Mouse (Mus musculus) frontal cortex, adult (tissue): ENCODE measurements around the gene Ppard.
"Not testable (repeated sequence)": the region's sequence is repeated elsewhere in the genome, so short reads cannot be mapped to it uniquely, and the experiment has no call there.

Experiments used
- ATAC-seq: cut with Nextera tagmentation; 2 replicates; pipeline ENCODE4 v1.9.2; 2017; ENCODE audit warnings: mild to moderate bottlenecking, moderate library complexity, mixed read lengths; ENCODE audit not compliant: low TSS enrichment

Ppard gene

DNA sequence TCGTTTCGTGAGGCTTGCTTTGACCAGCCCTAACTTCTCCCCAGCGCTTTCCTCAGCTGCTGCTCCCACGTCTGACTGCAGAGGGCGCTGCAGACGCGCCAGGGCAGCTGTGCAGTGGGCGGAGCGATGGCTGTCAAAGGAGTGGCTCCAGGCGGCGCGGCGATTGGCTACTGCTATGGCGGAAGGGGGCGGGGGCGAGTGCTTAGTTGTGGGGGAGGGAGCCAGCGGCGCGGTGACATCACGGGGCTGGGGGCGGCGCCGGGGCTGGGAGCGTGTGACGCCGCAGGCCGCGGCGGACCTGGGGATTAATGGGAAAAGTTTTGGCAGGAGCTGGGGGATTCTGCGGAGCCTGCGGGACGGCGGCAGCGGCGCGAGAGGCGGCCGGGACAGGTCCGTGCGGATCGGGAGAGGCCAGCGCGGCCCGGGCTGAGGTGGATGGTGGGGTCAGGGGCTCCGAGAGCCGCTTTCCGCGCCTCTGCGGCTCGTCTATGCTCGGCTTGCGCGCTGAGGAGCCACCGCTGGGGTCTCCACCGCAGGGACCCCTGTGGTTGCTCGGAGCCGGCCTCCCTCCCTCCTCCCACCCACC, at the start of gene Ppard:
TSS of gene Ppard (plus strand) at position 226 of the 586 bp plus-strand sequence.
- ATAC-seq = peak; percentile 91

DNA sequence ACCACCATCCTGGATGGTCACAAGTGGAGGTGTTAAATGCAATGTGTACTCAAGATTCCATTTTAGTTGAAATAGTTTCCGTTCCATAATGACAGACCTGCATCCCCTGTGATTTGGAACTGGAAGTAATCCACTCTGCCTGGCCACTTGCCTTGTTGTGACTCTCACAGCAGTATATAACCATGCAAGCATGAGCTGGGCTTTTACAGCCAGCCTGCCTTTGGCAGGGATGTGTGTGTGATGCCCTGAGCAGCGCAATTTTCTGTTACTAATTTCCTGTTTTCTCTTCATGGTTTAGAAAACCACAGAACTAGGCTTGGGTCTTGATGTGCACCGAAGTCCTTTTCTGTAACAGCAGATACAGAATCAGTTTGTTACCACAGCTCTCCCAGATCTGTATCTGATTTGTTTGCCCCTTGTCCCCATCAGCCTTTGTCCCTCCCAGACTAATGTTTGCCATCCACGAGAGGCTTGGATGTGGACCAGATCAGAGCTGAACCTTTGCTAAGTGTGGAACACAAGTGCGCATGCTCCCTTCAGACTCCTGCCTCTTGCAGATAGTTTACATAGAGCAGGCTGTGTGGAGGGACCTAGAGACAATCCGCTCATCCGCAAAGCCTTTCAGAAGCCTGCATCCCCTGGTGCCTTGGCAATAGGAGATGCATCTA, 47.4 kb upstream of the Ppard start:
- ATAC-seq = no peak

DNA sequence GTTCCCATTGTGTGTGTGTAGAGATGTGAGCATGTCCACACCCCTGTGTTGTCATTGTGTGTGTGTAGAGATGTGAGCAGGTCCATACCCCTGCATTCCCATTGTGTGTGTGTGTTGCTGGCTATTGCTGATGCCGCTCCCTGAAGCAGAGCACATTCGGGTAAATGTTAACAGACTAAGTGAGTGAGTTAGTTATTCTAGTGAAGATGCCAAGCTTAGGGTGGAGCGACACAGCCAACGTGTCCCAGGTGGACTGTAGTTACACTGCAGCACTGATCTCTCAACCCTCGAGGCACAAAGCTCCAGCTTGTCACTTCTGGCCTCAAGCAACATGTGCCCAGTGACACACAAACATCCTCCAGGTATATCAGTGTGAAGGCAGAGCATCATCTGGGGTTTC, 44.2 kb upstream of the Ppard start:
- no peak for ATAC-seq

DNA sequence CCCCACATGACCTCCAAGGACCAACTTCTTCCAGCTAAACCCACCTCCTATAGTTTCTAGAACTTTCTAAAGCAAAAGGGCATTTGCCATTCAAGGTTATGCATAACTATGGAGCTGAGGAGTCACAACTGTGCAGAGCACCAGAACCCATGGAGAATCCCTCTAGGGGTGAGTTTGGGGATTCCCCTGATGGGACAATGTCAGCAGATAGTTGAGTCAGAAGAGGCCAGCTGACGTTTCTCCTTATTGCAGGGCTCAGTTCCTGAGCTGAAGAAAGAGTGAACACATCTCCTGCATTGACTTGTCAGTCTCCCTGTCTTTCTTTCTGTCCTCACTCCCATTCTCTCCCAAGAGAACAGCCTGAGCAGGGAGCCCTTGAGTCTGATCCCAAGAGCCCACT, 39.7 kb upstream of the Ppard start:
- ATAC-seq = no peak

DNA sequence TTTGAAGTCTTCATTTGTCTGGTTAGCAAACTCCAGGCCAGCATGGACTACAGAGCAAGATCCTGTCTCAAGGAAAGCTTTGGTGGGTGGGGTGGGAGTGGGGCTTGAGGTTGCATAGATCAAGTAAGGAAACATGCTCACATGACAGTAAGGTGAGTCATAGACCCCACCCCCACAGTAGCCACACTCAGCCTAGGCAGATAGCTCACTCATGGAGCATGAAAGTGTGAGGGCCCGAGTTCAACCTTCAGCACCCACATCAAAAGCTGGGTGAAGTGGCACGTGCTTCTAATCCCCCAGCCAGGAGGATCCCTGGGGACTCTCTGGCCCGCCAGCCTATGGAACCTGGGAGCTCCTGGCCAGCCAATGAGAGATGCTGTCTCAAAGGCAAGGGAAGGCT, 38.9 kb upstream of the Ppard start:
- no peak for ATAC-seq

DNA sequence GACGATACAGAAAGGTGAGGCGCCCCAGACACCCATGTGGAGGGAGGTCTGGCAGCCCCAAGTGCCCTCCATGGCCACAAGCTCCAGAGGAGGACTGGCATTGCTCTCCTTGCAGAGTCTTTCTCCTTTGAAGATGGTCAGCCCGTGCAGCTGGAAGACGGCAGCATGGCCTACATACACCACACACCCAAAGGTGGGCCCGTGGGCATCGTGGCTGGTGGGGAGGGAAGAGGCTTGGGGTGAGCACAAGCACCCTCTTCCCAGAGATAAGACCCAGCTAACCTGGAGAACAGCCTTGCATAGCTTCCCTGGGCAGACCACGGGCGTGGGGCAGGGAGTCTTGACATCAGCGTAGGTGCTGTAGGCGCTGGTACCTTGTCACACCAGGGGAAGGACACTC, 37.5 kb upstream of the Ppard start:
- ATAC-seq = no peak

DNA sequence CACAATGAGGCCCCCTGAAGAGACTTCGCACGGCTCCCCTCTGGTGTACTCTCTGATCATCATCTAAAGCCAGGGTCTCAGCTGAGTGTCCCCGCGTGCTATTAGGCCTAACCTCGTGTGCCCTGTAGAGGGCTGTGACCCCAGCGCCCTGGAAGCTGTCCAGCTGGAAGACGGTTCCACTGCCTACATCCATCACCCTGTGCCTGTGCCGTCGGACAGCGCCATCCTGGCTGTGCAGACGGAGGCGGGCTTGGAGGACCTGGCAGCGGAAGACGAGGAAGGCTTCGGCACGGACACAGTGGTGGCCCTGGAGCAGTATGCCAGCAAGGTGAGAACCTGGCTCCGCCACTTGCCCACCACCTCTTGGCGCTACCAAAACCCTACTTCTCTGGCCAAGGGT, 34.9 kb upstream of the Ppard start:
- no peak for ATAC-seq

DNA sequence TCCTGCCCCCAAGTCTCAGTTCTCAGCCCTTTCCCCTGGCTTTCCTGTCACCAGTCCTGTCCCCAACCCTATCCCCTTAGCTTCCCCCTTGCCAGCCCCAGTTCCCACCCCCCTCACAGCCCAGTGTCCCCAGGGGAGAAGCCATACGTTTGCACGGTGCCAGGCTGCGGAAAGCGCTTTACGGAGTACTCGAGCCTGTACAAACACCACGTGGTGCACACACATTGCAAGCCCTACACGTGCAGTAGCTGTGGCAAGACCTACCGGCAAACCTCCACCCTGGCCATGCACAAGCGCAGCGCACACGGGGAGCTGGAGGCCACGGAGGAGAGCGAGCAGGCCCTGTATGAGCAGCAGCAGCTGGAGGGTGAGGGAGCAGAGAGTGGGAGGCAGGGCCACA, 30.5 kb upstream of the Ppard start:
- ATAC-seq = no peak

DNA sequence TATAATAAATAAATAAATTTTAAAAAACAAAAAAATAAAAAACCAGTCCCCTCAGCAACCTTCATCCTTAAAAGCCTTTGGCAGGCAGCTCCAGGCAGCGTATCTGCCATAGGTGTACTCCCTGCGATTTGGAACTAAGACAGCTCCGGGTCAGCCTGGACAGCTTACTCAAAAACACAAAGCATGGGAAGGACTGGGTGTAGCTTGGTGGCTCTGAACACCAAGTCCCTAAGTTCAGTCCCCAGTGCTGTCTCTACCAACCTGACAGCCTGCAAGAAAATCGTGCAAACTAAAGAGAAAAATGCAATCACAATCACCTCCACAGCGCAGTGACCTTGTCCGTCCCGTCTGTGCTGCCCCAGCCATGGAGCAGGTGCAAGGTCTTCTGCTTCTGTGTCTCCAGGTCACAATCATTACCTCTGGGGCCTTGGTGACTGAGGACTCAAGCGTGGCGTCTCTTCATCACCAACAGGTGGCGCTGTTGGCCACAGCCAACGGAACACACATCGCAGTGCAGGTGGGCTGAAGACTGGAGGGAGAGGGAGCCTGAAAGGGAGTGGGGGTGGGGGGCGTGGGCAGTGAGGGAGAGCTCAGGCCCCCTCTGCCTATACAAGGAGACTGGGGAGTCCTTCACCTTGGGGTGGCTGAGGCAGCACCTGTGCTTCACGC, 28.3 kb upstream of the Ppard start:
- peak; percentile 64; the same call in 1 of the 2 replicates for ATAC-seq

DNA sequence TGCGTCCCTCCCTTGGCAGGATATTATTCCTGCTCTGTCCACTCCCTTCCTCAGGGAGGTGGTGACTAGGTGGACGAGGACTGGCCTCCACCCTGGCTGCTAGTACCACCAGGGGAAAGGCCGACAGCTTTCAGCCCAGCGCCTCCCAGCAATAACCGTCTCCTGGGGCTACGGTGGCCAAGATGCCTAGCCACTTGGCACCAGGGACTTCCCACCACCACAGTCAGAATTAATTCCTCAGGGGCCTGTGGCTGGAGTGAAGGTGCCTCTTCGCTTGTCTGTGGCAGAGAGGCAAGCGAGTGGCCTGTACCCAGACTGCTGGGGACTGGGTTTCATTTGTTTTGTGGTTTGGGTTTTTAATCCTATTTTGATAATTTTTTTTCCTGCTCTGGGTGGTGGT, 27.1 kb upstream of the Ppard start:
- ATAC-seq = no peak

DNA sequence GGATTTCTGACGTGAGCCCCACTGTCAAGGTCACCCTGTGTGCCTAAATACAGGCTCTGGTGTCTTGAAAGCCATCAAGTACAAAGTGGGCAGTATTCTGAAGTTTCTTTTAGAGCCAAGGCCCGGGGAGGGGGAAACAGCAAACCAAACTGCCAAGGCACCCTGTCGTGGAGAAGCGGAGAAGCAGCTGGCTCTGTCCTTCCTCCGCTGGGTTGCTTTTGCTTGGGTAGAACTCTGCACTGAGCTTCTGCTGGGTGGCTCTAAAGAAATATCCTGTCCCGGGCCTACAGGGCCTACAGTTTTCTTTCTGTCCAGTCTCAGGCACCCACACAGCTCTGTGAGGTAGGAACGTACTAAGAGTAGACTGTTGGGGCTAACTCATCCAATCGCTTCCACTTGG, 25.4 kb upstream of the Ppard start:
- no peak for ATAC-seq

DNA sequence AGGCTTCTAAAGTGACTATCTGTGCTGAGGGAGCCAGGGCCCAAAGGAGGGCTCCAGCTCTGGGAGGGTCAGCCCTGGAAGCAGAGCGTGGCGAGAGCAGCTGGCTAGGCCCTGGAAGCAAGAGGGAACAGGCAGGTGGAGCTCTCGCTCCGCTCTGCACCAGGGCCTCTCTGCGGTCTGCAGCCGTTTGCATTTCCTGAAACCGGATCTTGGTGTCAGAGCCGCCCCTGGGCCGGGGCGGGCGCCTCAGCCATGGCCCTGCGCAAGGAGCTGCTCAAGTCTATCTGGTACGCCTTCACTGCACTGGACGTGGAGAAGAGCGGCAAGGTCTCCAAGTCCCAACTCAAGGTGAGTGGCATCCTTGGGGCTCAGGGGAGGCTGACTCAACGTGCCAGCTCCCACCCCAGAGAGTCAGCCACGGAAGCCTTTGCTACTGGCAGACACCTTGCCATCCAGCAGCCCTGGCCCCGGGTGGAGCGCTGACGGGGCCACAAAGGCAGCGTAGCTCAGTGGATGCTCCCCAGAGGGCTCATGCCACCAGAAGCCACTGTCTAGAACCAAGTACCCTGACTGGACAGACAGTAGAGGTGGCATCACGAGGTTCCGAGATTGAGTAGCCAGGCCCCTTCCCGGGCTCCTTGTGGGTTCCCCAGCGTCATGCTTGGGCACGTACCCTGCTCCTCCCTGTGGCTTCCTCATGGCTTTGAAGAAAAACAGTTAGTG, 24.7 kb upstream of the Ppard start, which contains the start of gene Def6:
TSS of gene Def6 (plus strand) at position 188 of the 723 bp plus-strand sequence.
- ATAC-seq = peak; percentile 66; the same call in 1 of the 2 replicates

DNA sequence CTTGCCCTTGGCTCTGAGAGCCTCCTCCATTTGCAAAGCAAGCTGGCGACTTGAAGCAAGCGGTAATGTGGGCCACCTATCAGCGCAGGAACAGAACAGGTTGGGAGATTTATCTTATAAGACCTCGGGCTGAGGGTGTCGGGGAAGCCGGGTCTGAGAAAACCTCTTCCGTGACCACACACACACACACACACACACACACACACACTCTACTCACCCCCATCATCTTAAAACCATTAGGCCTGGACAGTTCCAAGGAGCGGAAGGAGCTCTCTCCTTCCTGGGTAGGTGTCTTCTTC, 24.2 kb upstream of the Ppard start:
- ATAC-seq = no peak

DNA sequence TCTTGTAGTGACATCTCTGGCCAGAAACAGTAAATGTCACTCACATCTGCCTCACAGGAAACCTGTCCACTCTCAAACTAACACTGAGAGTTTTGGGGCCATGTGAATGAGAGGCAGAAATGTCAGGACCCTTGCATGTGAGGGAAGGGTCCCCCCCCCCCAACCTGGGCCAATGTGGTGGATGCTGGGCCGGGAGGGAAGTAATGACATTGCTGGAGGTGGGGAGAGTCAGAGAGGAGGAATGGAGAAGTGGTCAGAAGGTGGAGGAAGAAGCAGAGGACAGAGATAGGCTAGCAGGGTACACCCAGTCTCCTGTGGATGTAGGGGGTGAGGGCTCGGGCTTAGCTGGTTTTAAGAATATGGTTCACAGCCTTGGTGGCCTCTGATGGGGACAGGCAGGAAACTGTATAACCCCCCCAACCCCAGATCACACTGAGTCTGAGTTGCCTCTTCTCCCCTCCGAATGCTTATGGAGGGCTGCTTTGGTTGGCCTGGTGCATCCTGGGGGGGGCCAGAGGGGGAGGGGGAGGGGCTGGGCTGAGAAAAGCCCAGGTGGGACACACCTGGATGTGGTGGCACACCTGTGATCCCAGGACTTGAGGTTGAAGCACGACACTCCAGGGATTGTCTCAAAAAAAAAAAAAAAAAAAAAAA, 22.9 kb upstream of the Ppard start:
- ATAC-seq = no peak

DNA sequence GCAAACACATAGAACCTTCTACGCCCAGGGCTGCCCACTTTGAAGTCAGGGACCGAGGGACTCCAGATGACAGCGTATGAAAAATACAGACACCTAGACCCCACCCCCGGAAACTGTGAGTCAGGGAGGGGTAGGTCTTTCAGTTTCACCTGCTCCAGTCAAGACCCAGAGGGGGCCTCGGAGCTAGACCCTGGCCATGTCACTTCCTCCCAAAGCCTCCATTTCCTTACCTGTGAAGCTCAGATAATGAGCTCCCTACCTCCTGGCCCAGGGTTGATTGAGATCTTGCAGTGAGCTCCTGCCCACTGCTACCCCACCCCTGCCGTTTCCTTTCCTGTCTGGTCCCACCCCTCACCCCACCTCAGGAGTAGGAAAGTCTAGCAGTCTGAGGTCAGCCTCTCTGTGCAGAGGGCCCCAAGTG, 20.6 kb upstream of the Ppard start:
- no peak for ATAC-seq

DNA sequence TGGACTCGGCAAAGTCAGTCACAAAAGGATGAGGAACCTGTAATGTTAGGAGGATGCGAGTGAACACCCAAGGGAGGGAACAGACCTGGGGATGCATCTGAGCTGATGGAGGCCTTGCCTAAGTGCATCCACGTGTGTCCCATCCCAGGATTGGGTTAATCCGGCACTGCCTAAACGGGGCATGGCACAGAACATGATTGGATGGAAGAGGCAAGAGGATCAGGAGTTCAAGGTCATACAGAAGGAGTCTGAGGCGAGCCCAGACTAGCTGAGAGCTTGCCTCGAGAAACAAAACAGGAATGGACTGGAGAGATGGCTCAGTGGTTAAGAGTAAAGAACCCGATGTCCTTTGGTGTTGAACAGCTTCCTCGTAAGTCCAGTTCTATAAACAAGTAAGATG, 20.1 kb upstream of the Ppard start:
- no peak for ATAC-seq

DNA sequence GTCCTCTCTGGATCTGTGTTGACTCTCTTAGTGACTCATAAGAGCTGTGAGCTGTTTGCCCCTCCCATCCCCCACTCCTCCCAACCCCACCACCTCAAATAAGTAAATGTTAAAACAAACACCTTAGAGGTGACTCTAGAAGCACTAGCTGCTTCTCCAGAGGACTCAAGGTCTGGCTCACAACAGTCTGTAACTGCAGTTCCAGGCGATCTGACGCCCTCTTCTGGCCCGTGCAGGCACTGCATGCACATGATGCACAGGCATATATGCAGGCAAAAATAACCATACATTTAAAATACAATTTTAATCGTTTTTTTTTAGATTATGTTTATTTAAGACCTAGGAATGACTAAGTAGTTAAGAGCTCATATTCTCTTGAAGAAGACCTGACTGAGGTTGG, 19.3 kb upstream of the Ppard start:
- no peak for ATAC-seq

DNA sequence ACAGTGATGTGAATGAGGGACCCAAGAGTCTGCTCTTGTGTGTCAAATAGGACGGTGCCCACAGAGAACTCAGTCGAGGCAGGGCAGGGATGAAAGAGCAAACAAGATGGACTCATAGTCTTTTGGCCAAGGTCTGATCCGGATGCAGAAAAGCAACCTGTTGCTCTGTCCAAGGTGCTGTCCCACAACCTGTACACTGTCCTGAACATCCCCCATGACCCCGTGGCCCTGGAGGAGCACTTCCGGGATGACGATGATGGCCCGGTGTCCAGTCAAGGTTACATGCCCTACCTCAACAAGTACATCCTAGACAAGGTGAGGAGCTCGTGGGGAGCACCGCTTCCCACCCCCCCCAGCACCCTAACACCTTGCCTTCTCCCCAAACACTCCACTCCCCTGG, 15.7 kb upstream of the Ppard start:
- ATAC-seq = no peak

DNA sequence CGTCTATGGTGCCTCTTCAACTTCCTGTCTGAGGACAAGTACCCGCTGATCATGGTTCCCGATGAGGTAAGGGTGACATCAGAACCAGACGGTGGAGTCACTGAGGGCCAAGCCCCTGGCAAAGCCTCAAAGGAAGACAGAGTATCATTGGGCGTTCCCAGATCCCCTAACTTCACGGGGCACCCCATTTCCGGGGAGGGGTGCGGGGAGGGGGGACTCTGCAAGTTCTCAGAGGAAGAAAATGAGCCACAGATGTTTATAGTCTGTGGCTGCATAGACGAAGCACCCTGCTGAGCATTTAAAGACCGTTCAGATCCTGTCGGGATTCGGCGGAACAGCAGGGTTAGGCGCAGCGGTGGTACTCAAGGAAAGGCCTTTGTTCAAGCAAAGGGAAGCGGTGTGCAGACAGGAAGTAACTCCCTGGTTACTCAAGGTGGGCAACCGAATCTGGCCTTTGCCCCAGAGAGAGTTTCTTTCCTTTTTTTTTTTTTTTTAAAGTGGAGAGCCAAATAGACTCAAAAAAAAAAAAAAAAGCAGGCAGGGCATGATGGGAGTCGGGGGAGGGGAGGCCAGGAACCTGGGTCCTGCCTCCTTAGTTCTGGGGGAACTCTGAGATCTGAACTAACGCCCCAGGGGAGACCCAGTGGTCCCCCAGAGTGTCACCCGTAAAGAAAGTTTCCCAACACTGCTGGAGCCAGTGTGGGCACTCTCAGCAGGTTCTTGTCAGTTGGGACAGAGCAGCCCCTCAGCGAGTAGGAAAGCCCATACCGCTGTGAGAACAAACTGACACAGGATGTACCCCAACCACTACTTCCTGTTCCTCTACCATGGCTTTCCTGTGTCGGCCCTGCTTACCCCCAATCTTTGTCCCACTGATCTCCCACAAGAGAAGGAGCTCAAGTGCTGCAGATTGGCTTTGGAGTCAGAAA, 14.5 kb upstream of the Ppard start:
- no peak for ATAC-seq

DNA sequence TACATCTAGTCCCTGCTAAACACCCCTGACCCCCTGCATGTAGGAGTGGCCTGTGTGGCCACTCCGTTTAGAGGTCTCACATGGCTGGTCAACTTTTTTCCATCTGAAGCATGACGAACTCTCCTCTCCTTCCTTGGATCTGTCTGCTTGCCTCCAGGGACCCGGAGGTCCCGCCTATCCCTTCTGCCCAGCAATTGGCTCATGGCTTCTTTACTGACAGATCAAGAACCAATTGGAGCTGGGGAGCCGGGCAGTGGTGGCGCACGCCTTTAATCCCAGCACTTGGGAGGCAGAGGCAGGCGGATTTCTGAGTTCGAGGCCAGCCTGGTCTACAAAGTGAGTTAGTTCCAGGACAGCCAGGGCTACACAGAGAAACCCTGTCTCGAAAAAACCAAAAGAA, 10.0 kb upstream of the Ppard start:
- ATAC-seq = not testable (repeated sequence)
